Mouse (Mus musculus) frontal cortex, adult (tissue): ENCODE results near the gene Cdh13.

Source experiments
- ATAC-seq: cut with Nextera tagmentation; 2 replicates; pipeline ENCODE4 v1.9.2; 2017; ENCODE audit warnings: mild to moderate bottlenecking, moderate library complexity, mixed read lengths; ENCODE audit not compliant: low TSS enrichment

Gene Cdh13

GRCm38 (mm10) chr8:118380058-118380457, 96.5 kb downstream of the Cdh13 start:
- no peak for ATAC-seq

GRCm38 (mm10) chr8:118380782-118381181, 97.2 kb downstream of the Cdh13 start:
- no peak for ATAC-seq

GRCm38 (mm10) chr8:118381641-118382040, 98.1 kb downstream of the Cdh13 start:
- ATAC-seq: no peak

- ATAC-seq: no peak
Observed at GRCm38 (mm10) chr8:118384314-118384713, 100.8 kb downstream of the Cdh13 start.

- no peak for ATAC-seq
Observed at GRCm38 (mm10) chr8:118389456-118389855, 105.9 kb downstream of the Cdh13 start.

GRCm38 (mm10) chr8:118393909-118394650, 110.5 kb downstream of the Cdh13 start:
- peak; percentile 80; the same call in 1 of the 2 replicates for ATAC-seq

GRCm38 (mm10) chr8:118395178-118395577, 111.6 kb downstream of the Cdh13 start:
- ATAC-seq: no peak

GRCm38 (mm10) chr8:118404836-118405235, 121.3 kb downstream of the Cdh13 start:
- ATAC-seq: no peak

GRCm38 (mm10) chr8:118407322-118407721, 123.8 kb downstream of the Cdh13 start:
- no peak for ATAC-seq

- ATAC-seq: no peak
Observed at GRCm38 (mm10) chr8:118409396-118409795, 125.9 kb downstream of the Cdh13 start.

- ATAC-seq: no peak
Observed at GRCm38 (mm10) chr8:118410341-118410970, 126.9 kb downstream of the Cdh13 start.

- ATAC-seq: no peak
Observed at GRCm38 (mm10) chr8:118415672-118416071, 132.1 kb downstream of the Cdh13 start.

- ATAC-seq: no peak
Observed at GRCm38 (mm10) chr8:118416811-118417355, 133.3 kb downstream of the Cdh13 start.

GRCm38 (mm10) chr8:118422624-118423023, 139.1 kb downstream of the Cdh13 start:
- no peak for ATAC-seq

GRCm38 (mm10) chr8:118428941-118429340, 145.4 kb downstream of the Cdh13 start:
- no peak for ATAC-seq

- no peak for ATAC-seq
Observed at GRCm38 (mm10) chr8:118431731-118432440, 148.4 kb downstream of the Cdh13 start.

- no peak for ATAC-seq
Observed at GRCm38 (mm10) chr8:118433553-118434180, 150.1 kb downstream of the Cdh13 start.

- ATAC-seq: peak; percentile 34; the same call in 1 of the 2 replicates
Observed at GRCm38 (mm10) chr8:118436751-118437150, 153.2 kb downstream of the Cdh13 start.

- peak; percentile 64 for ATAC-seq
Observed at GRCm38 (mm10) chr8:118437152-118437551, 153.6 kb downstream of the Cdh13 start.

- ATAC-seq: no peak
Observed at GRCm38 (mm10) chr8:118437874-118438273, 154.3 kb downstream of the Cdh13 start.

- no peak for ATAC-seq
Observed at GRCm38 (mm10) chr8:118439857-118440256, 156.3 kb downstream of the Cdh13 start.

- peak; percentile 64 for ATAC-seq
Observed at GRCm38 (mm10) chr8:118443361-118443760, 159.8 kb downstream of the Cdh13 start.
